Mouse (Mus musculus) midbrain, embryonic 10.5 days (tissue): ENCODE measurements around the gene Rarg. TPM values are rescaled to one million over a fixed set of nuclear protein-coding genes. Genes with fewer than 3 reads are reported as not detected.

Experiments used
- DNase-seq: peaks from one replicate; pipeline ENCODE4 v3.0.0-alpha.2; 2017; ENCODE audit warnings: low spot score
- H3K27ac ChIP-seq: fragments of 300-500 bp; sonication (generic); replicated peaks from 2 replicates; pipeline ENCODE4 v1.5.1; 2016; ENCODE audit warnings: mild to moderate bottlenecking
- H3K27me3 ChIP-seq: fragments of 300-500 bp; sonication (generic); 2 replicates; pipeline ENCODE4 v1.6.1; 2016; ENCODE audit warnings: low read depth, mild to moderate bottlenecking; ENCODE audit not compliant: poor library complexity, severe bottlenecking
- H3K36me3 ChIP-seq: fragments of 300-500 bp; sonication (generic); 2 replicates; pipeline ENCODE4 v1.6.1; 2016; ENCODE audit warnings: mild to moderate bottlenecking, moderate library complexity
- H3K4me1 ChIP-seq: fragments of 300-500 bp; sonication (generic); 2 replicates; pipeline ENCODE4 v1.6.1; 2016
- H3K4me3 ChIP-seq: fragments of 300-500 bp; sonication (generic); 2 replicates; pipeline ENCODE4 v1.5.1; 2016; ENCODE audit warnings: mild to moderate bottlenecking, moderate library complexity
- H3K9me3 ChIP-seq: fragments of 300-500 bp; sonication (generic); replicated peaks from 2 replicates; pipeline ENCODE4 v1.6.1; 2016; ENCODE audit warnings: mild to moderate bottlenecking
- WGBS: fragments of 180-500 bp; shearing (Covaris S2); methylation state at CpG from one replicate; pipeline ENCODE4 v1.1.7; 2016; 5-methylcytosine and 5-hydroxymethylcytosine counted together
- polyA plus RNA-seq: library from polyadenylated mRNA; unstranded; fragments of >200 nt; fragmentation: Nextera tagmentation; extraction: Ambion mirVana; gene quantifications from 2 replicates; pipeline ENCODE4 v1.2.1, GENCODE M21; 2016

Gene Rarg
- polyA plus RNA-seq, 1 experiment from 2014 or later, result 16.2 TPM

DNA sequence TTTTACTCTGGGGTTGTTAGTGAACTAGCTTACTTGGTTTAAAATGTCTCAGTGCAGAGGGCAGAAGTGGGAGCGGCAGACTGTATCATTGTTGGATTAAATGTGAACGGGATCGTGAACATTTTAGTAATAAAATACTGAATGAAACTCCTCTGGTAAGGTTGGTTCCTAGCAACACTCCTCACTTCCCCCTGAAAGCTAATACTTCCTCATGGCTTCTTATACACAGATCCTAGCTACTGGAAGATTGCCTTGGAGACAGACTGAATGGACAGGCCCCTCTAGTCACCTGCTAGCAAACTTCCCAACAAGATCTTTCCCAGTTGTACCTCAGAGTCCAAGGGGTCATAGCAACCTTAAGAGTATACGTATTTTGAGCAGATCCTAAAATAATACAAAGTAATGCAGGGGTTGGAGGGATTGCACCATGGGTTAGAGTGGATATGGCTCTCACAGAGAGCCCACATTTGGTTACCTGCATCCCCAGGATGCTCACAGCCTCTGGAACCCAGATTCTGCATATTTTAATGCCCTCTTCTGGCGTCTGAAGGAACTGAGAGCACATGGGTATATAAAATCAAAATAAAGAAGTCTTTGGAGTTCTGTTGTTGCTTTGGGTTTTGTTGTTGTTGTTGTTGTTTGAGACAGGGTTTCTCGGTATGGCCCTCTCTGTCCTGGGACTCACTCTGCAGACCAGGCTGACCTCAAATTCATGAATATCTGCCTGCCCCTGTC is 16.8 kb upstream of the Rarg start:
- Histone ChIP-seq H3K4me3 (no peak overlapping the region), H3K27me3 (peaks cover 25% of the 10 kb centered on the region), H3K27ac (no peak overlapping the region), H3K9me3 (no peaks in the 10 kb centered on the region), H3K4me1 (peaks cover 26% of the 10 kb centered on the region), H3K36me3 (no peaks in the 10 kb centered on the region)
- no peak for DNase-seq
- WGBS, result 73% methylated on average over 6 of the region's 6 CpGs

DNA sequence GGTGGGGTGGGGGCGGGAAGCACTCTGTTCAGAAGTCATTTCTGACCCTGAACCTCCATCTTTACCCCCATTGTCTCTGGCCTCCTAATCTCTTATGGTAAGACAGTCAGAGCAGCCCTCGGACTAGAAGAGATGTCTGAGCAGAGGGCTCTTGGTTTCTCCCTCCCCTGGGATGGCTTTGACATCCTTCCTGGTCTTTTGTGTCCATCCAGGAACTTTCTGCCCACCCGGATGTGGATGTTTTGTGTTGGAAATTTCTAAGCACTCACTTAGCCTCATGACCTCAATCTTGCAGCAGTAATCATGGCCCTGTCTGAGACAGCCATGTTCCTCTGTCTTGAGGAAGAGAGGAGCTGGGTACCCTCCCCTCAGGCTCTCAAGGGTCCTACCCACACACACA is 14.1 kb upstream of the Rarg start:
- WGBS, result 21% methylated on average over 3 of the region's 3 CpGs
- Histone ChIP-seq H3K27ac (no peak overlapping the region), H3K4me3 (no peak overlapping the region)

DNA sequence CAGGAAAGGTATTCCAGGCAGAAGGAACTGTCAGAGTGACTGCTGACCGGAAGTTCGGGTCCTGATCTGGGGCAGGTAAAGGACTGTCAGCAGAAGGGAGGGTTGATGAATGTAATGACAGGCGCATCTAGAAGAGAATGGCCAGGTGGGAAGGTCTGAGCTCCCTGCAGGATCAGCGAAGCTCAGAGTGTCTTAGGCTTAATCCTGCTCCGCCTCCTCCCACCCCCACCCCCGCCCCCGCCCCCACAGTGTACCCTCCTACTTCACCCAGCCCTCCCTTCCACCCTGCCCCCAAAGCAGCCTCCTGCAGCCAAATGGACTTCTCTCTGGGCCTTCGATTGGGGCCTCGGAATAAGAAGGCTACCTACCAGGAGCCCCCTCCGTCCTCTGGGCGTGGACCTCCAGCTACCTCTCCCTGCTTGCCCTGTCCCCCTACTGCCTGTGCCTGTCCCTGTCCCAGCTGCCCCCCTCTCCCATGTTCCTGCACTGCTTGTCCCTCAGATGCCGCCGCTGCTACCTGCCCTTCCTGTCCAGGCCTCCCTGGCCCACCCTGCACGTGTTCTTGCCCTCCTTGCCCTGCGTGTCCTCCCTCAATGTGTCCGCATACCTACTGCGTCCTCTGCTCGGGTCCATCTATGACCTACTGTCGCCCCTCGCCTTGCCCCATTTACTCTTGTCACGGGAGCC is 13.1 kb upstream of the Rarg start, which contains the start of gene Gm9918:
Gene Gm9918, plus strand, starts transcription at position 290 of the 687 bp plus-strand sequence.
- peak; percentile 26 for DNase-seq

More for the DNA sequence above, 14.1 kb upstream of the Rarg start:
- Histone ChIP-seq H3K27me3 (peaks cover 25% of the 10 kb centered on the region), H3K4me1 (peaks cover 19% of the 10 kb centered on the region), H3K36me3 (no peaks in the 10 kb centered on the region), H3K9me3 (no peaks in the 10 kb centered on the region)
- DNase-seq, result no peak

DNA sequence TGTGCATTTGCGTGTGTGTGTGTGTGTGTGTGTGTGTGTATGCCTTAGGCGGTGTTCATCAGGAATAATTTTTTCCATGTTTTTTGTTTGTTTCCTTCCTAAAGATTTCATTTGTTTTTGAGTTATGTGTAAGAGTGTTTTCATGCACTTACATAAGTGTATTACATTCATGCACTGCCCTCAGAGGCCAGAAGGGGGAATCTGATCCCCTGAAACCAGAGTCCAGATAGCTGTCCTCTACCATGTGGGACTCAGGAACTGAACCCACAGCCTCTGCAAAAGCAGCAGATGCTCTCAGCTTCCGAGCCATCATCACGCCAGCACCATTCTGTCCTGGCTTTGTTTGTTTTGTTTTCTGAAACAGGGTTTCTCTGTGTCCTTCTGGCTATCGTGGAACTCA is 8.2 kb upstream of the Rarg start:
- Histone ChIP-seq H3K27ac (no peak overlapping the region), H3K27me3 (peaks cover 27% of the 10 kb centered on the region), H3K36me3 (no peaks in the 10 kb centered on the region), H3K4me3 (no peak overlapping the region), H3K9me3 (no peaks in the 10 kb centered on the region), H3K4me1 (peaks cover 8% of the 10 kb centered on the region)
- 94% methylated on average over 5 of the region's 5 CpGs for WGBS
- DNase-seq, result no peak

More for the DNA sequence above, 13.1 kb upstream of the Rarg start, which contains the start of gene Gm9918:
- H3K4me3 ChIP-seq, result peak within 1 kb of the TSS; percentile 45
- no peaks in the 10 kb centered on the region for H3K36me3 ChIP-seq
- no peaks in the 10 kb centered on the region for H3K9me3 ChIP-seq
- H3K27ac ChIP-seq, result peak within 1 kb of the TSS; percentile 68
- H3K4me1 ChIP-seq, result peaks cover 19% of the 10 kb centered on the region
- 4% methylated on average over 21 of the region's 21 CpGs for WGBS
- peaks cover 25% of the 10 kb centered on the region for H3K27me3 ChIP-seq

DNA sequence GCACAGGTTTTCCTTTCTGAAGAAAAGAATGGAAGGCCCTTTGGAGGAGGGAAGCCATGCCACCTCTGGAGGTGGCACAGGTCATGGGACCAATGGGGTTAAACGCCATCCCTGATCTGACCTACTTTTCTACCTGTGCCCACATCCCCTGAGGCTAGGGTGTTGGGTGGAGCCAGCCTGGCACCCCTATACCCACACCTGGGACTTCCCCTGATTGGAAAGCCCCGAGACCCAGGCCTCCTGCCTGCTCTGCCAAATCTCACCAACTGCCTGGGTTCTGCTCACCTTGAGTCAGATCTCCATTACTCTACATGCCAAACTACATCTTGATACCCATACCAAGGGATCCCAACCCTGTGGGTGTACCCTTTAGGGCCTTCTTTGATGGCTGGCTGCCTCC is 5.7 kb upstream of the Rarg start:
- Histone ChIP-seq H3K4me3 (no peak overlapping the region), H3K4me1 (peaks cover 17% of the 10 kb centered on the region), H3K9me3 (no peaks in the 10 kb centered on the region), H3K27me3 (peaks cover 38% of the 10 kb centered on the region), H3K27ac (no peak overlapping the region), H3K36me3 (no peaks in the 10 kb centered on the region)
- WGBS, result 81% methylated on average over 2 of the region's 2 CpGs
- no peak for DNase-seq

DNA sequence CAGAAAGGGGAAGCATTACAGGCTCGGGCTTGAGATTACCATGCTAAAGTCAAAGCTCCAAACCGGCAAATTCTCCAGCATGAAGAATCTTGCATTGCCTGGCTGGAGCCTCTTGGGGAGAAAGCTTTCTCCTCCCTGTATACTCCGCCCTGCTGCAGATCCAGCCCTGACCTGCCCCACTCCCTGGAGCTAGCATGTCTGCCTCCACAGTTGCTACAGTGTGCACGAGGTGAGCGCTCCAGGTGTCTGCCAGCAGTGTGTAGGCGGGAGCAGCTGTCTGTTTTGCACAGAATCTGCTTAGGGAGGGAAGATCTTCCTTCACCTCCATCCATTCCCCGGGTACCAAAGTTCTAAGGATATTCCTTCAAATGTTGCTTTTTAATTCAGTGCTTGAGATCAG is 5.3 kb upstream of the Rarg start:
- Histone ChIP-seq H3K4me3 (no peak overlapping the region), H3K27ac (no peak overlapping the region), H3K27me3 (peaks cover 42% of the 10 kb centered on the region), H3K9me3 (no peaks in the 10 kb centered on the region), H3K36me3 (no peaks in the 10 kb centered on the region), H3K4me1 (peaks cover 21% of the 10 kb centered on the region)
- WGBS, result 48% methylated on average over 7 of the region's 7 CpGs
- DNase-seq, result no peak

DNA sequence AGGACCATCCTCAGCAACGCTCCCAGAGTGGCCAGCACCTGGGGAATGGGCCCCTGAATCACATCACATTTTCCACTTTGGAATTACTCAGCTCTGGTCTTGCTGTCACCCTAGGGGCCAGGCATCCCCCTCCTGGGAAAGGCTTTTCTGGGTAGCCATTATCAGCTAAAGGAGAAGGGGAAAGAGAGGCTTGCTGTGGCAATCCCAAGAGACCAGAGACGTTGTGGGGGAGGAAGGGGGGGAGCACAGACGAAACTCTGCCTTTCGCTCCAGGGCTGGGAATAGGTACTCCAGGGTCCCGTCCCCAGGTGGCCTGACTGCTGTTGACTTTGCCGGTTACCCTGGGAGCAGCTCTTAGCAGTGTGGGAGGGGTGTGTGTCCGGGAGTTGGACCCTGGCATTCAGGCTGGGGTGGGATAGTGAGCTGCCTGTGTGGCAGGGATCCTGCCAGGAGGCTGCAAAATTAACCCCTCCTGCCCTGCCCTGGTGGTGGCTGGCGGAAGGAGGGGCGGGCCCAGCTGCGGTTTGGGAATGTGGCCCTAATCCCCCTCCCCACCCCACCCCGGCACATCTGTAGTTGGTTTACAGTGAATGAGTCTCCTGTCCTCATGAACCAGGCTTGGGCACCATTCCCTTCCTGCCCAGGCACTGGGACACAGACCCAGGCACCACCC is 1.4 kb upstream of the Rarg start:
- WGBS, result 8% methylated on average over 11 of the region's 11 CpGs
- Histone ChIP-seq H3K9me3 (no peaks in the 10 kb centered on the region), H3K36me3 (no peaks in the 10 kb centered on the region), H3K27ac (peak overlapping the region; percentile 29; the same call in 1 of the 2 replicates), H3K4me1 (peaks cover 42% of the 10 kb centered on the region), H3K27me3 (peaks cover 81% of the 10 kb centered on the region), H3K4me3 (0 out of 2 replicates have a peak overlapping the region, but pooled peaks have one; percentile 5)
- DNase-seq, result no peak

DNA sequence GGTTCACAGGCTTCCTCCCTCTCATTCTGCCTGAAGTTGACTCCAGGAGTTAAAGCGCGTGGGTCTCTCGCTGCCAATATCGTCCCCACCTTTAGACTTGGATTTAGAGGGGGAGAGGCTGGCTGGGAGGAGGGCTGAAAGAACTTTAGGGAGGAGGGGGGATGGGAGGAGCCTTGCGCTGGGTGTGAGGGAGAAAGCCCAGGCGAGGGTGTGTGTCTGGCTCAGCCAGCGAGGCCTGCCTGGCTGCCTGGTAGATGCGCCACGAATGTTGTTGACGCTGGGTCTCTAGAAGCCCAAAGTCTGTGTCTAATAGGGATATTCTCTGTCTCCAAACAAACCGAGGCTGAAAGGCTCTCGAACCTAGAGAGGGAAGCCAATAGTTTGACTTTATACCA is 756 bp upstream of the Rarg start:
- Histone ChIP-seq H3K27me3 (peaks cover 81% of the 10 kb centered on the region), H3K9me3 (no peaks in the 10 kb centered on the region), H3K36me3 (no peaks in the 10 kb centered on the region), H3K4me1 (peaks cover 42% of the 10 kb centered on the region), H3K4me3 (peak overlapping the region; percentile 66), H3K27ac (0 out of 2 replicates have a peak overlapping the region, but pooled peaks have one; percentile 29)
- WGBS, result 4% methylated on average over 12 of the region's 12 CpGs
- DNase-seq, result peak; percentile 46

DNA sequence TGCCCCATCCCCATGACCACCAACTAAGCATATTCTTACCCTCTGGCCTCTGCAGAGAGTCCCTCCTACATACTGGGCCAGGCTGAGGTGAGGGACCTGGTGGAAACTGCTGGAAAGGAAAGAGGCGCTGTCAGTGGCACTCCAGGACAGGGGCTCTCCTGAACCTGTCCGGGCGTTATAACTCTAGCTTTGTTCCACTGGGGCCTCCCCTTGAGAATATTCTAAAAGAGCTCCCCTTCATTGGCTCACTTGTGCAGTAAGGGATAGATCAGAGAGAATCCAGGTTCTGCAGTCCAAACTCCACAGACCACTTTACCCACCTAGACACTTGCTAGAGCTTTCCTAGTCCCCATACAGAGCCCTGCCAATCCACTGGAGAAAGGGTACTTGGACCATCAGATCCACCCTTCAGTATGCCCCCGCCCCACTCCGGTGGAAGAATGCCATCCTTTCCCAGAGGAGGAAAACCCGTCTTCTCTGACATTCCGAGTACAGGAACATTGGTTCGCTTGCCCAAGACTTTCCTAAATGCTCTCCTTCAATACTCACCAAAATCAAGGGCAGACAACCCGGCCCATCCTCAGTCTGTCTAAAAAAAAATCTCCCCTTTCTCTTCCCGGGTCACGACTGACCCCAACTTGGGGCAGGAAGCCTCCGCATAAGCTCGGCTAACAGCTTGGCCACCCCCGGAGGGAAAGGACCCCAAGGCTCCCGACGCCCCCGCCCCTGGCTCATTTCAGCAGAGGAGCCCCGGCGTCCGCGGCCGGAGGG is 701 bp downstream of the Rarg start:
- H3K4me1 ChIP-seq, result peaks cover 42% of the 10 kb centered on the region
- H3K36me3 ChIP-seq, result no peaks in the 10 kb centered on the region
- H3K27ac ChIP-seq, result peak overlapping the region; percentile 75
- H3K27me3 ChIP-seq, result peaks cover 82% of the 10 kb centered on the region
- peak overlapping the region; percentile 66 for H3K4me3 ChIP-seq
- H3K9me3 ChIP-seq, result no peaks in the 10 kb centered on the region
- DNase-seq, result no peak
- WGBS, result 9% methylated on average over 22 of the region's 22 CpGs

DNA sequence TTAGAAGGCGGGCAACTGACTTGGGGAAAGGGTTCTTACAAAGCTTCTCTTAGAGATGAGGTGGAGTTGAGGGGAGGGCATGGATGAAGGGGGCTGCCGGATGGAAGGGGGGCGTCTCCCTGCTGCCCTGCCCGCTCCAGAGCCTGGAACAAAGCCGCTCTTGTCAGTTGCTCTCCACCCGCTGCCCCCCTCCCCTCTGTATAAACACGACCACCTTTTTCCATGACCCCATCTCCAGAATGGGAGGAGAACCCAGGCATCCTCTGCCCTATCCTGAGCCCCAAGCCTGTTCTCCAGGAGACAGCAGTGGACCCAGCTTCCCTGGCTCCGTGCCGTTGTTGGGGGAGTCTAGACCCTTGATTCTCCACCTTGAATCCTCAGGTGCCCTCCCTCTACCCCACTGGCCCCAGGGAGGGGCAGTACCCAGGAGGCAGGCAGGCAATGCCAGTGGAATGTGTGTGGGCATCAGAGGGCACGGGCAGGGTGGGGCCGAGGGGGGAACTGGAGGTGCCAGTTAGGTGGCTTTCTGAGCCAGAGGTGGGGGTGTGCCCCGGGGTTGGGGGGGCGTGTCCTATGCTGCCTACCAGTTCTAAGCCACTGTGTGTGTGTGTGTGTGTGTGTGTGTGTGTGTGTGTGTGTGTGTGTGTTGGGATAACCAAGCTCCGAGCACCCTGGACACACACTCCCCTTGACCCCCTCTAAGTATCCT is 1.6 kb downstream of the Rarg start:
- H3K27me3 ChIP-seq, result peaks cover 91% of the 10 kb centered on the region
- 49% methylated on average over 13 of the region's 14 CpGs for WGBS
- H3K4me3 ChIP-seq, result peak overlapping the region; percentile 66; the same call in 1 of the 2 replicates
- H3K9me3 ChIP-seq, result no peaks in the 10 kb centered on the region
- H3K4me1 ChIP-seq, result peaks cover 46% of the 10 kb centered on the region
- H3K36me3 ChIP-seq, result no peaks in the 10 kb centered on the region
- no peak overlapping the region; the same call in 1 of the 2 replicates for H3K27ac ChIP-seq
- no peak for DNase-seq

DNA sequence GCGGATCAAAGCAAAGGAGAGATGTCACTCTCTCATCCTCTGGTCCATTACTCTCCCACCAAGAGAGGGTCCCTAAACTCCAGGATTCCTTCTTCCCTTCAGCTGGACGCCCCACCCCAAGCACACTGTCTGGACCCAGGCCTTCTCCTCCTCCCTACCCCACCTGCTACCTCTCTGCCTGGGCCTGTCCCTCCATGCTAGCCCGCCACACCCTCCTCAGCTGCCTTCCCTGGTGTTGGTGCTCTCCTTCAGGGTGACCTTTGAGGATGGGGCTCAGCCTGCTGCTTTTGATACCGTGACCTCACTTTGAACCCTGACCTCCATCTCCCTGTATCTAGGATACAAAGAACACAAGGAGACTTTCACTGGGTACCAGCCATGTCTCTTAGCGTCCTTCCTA is 6.8 kb downstream of the Rarg start:
- no peaks in the 10 kb centered on the region for H3K9me3 ChIP-seq
- H3K27ac ChIP-seq, result no peak overlapping the region
- no peaks in the 10 kb centered on the region for H3K36me3 ChIP-seq
- WGBS, result 59% methylated on average over 5 of the region's 5 CpGs
- no peak overlapping the region for H3K4me3 ChIP-seq
- H3K4me1 ChIP-seq, result peaks cover 57% of the 10 kb centered on the region
- peaks cover 95% of the 10 kb centered on the region for H3K27me3 ChIP-seq
- DNase-seq, result no peak
